Mouse (Mus musculus): ENCODE results near the gene Usp5.
A peak's percentile ranks its signal among the peaks of the same experiment; 100 is the strongest.
"Not testable (repeated sequence)": the region's sequence is repeated elsewhere in the genome, so short reads cannot be mapped to it uniquely, and the experiment has no call there.

The Usp5 gene

DNA sequence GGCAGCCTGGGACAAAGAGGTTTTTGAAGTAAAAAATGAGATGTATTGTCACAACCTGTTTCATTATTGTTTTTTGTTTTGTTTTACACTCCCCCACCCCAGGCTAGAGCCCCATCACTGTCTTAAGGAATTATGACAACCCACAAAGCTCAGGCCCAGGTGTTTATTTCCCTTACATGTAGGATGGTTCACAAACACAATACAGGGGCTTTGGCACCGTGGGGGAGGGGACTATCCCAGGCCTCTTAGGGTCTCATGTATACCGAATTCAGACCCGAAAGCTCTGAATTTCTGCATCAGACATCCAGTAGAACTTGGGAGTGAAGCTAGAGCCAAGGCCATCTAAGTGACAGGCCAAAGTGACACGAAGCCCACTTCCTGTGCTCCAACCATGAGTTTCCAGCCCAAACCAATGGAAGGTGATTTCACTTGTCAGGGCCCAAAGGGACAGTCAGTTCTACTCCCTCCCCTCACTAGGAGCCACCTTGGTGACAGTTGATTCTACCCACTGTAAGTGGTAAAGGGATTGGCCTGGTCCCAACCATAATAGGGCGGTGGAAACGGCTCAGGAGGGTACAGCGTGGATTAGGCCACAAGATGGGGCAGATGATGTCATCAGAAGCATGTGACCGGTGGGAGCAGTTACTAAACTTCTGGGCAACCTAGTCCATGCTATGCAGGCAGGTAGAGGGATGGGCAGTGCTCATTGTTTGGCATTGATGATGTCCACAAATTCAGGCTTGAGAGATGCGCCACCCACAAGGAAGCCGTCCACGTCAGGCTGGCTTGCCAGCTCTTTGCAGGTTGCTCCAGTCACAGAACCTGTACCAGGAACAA is 18.5 kb downstream of the Usp5 start:
- DNase-seq: not testable (repeated sequence)

DNA sequence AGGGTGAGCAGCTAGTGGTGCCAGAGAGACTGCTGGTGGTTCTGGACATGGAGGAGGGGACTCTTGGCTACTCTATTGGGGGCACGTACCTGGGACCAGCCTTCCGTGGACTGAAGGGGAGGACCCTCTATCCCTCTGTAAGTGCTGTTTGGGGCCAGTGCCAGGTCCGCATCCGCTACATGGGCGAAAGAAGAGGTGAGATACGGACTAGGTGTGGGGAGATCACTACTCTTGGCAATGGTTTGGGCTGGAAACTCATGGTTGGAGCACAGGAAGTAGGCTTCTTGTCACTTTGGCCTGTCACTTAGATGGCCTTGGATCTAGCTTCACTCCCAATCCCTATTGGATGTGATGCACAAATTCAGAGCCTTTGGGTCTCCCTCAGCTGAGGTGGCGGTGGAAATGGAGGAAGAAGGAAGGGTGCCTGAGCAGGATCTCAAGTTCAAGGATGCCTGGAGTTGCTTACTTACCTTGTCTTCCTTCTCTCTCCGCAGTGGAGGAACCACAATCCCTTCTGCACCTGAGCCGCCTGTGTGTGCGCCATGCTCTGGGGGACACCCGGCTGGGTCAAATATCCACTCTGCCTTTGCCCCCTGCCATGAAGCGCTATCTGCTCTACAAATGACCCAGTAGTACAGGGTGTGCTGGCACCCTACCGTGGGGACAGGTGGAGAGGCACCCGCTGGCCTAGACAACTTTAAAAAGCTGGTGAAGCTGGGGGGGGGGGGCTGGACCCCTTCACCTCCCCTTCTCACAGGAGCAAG is 19.3 kb downstream of the Usp5 start:
- DNase-seq: no peak

DNA sequence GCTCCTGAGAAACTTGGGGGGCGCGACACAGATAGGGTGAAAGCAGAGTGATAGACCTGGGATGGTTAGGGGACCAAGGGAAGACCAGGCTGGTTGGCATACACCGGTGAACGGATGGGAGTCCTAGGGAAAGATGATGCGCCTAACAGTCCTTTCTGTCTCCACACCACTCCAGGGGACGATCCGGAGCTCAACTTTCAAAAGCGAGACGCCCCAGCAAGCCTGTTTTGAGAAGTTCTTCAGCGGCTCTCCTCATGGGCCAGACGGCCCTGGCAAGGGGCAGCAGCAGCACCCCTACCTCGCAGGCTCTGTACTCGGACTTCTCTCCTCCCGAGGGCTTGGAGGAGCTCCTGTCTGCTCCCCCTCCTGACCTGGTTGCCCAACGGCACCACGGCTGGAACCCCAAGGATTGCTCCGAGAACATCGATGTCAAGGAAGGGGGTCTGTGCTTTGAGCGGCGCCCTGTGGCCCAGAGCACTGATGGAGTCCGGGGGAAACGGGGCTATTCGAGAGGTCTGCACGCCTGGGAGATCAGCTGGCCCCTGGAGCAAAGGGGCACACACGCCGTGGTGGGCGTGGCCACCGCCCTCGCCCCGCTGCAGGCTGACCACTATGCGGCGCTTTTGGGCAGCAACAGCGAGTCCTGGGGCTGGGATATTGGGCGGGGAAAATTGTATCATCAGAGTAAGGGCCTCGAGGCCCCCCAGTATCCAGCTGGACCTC is 20.1 kb downstream of the Usp5 start:
- peak; percentile 89 to 91 for DNase-seq

DNA sequence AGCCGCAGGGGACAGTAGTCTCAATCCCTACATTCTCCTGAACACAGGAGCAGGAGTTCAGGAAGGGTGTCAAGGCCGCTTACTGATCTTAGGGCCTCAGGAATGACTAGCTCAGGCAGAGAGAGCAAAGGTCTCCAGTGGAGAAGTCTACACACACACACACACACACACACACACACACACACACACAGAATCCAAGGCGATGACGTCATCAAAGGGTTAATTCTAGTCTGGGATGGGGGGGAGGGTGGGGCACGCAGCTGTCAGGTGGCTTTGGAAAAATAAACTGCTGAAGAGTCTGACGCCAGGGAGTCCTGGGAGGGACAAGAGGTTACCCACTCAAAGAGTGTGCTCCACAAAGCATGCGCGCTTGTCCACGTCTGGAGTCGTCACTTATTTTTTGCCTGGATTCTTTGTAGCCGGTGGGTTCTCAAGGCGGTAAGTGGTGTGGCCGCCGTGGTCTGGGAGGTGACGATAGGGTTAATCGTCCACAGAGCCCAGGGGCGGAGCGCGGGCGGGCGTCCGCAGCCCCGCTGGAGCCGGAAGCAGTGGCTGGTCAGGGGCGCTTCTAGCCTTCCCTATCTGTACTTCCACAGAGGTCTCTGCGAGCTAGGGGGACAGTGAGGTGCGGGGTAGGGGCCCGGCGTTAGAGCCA is 20.8 kb downstream of the Usp5 start, which contains the start of gene Spsb2:
Gene Spsb2, plus strand, starts transcription at position 304 of the 655 bp plus-strand sequence.
- peak; percentile 87 to 92 for DNase-seq

DNA sequence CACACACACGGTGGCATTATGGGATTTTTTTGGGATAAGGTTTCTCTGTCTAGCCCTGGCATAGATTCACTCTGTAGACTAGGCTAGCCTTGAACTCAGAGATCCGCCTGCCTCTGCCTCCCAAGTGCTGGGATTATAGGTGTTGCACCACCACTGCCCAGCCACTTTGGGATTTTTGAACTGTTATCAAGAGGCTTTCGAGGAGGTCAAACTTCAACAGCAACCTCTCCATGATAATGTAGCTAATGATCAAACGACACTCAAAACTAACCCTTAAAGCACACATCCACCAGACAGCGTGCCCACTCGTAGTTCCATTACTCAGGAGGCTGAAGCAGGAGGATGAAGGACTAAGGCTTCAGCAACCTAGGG is 21.3 kb downstream of the Usp5 start:
- no peak for DNase-seq

DNA sequence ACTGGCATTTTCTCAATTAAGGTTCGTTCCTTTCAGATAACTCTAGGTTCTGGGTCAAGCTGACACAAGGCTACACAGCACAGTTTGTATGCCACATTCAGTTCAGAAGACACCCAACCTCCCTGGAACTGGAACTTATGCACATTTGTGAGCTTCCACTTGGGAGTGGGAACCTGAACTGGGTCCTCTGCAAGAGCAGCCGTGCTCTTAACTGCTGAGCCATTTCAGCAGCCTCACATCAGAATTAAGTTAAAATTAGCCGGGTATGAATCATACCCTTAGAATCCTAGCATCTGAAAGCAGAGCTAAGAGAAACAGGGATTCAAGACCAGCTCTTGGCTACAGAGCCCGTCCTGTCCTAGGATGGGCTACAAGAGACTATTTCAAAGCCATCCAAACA is 21.9 kb downstream of the Usp5 start:
- no peak for DNase-seq

DNA sequence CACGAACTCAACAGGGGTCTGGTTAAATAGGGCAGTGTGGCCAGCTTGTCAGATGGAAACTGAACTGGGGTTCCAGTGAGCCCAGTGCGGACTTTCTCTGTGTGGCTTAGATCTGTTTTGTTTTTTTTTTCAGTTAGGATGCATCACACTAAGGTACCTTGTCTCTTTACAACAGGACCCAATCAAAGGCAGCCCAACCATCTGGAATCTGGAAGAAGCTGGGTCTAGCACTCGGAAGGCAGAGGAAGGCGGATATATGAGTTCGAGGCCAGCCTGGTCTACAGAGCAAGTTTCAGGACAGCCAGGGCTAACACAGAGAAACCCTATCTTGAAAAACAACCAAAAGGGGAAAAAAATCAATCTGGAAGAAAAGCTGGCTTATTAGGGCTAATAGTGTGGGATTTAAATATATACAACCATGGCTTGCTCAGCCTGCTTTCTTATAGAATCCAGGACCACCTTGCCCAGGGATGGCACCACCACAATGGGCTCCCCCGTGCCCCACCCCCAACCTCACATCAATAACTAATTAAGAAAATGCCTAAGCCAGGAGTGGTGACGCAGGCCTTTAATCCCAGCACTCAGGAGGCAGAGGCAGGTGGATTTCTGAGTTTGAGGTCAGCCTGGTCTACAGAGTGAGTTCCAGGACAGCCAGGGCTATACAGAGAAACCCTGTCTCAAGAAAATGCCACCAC is 22.7 kb downstream of the Usp5 start:
- peak in 1 of 2 experiments; percentile 16 for DNase-seq

DNA sequence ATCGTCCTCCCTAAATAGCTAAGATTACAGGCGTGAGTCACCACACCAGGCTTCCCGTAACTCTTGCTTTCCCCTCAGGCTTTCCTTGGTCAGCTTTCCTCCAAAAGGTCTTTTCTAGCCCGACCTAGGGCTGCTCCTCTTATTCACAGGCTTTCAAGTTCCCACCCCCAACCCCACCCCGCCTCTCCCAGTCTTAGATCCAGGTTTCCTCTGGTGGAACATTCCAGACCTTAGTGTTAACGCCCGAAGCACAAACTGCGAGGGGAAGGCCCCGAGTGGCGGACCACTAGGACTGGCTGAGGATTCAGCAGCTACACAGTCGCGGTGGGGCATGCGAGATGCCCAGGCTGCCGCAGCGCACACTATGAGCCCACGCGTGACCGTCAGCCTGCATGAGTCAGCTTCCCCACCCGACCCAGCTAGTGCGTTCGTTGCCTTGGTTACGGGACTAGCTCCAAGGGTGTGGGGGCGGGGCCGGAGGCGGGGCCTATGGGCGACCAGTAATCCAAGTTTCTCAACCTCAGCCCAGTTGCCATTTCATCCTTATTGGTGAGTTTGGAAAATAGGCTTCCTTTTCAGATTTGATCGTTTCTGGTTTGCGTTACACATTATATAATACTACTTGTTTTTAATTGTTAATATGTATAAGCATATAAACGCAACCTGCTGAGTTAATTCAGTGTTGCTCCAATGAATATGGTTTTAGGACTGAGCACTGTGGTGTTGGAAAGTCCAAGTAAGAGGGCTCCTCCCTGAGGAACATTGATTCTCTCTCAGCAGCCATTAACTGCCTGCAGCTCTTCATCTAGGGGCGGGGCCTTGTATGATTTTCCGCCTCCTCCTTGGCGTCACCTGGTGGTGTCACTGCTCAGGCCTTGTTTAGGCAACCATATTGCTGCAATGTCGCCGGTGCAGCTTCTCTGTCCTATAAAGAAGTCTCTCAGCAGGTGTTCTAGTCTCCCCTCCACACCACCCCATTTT is 23.7 kb downstream of the Usp5 start:
- peak; percentile 95 for DNase-seq

DNA sequence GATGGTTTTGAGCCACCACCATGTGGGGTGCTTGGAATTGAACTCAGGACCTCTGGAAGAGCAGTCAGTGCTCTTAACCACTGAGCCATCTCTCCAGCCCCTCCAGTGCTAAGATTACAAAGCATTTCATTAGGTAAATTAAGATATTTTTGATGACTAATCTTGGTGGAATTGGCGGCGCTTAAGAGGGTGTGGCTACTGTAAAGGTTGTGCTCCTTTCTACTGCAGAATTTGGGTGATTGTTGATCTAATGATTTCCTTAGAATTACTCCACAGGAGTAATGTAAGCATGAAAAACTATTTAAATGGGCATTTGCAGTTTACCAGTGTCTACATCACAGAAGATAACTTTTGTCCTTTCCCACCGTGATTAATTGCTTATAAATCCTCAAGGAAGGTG is 24.9 kb downstream of the Usp5 start:
- DNase-seq: no peak

DNA sequence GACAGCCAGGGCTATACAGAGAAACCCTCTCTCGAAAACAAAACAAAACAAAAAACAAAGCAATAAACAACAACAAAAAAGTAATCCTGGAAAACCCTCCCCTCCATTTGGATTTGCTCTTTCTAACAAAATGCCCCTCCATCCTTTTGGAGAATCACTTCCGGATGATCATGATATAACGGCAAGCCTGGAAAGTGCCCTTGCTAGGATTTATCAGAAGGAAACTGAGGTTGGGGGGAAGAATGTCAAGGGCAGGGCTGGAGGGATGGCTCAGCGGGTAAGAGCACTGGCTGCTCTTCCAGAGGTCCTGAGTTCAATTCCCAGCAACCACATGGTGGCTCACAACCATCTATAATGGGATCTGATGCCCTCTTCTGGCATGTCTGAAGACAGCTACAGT is 25.6 kb downstream of the Usp5 start:
- peak in 1 of 2 experiments; percentile 10 for DNase-seq

DNA sequence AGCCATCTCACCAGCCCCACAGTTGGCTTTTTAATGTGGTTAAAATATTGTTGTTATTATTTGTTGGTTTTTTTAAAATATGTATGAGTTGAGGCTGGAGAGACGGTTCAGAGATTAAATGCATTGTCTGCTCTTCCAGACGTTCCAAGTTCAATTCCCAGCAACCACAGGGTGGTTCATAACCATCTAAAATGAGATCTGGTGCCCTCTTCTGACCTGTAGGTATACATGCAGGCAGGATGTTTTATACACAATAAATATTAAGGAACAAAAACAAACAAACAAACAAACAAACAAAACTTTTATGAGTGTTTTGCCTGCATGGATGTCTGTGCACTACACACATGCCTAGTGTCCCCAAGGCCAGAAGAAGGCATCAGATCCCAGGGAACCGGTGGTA is 26.2 kb downstream of the Usp5 start:
- no peak for DNase-seq

DNA sequence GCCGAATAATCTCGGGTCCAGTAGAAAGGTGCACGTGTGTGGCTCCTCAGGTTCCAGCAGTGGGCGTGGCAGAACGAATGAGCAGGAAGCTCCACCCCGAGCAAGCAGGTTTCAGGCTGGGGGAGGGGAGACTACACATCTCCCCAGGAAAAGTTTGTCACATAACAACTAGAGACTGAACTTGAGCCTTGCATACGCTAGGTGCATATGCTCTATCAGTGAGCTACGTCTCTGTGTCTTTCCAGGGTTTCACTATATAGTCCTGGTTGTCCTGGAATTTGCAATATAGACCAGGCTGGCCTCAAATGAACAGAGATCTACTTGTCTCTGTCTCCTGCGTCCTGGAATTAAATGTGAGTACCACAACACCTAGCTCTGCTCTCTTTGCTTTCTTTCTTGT is 26.9 kb downstream of the Usp5 start:
- DNase-seq: not testable (repeated sequence)

DNA sequence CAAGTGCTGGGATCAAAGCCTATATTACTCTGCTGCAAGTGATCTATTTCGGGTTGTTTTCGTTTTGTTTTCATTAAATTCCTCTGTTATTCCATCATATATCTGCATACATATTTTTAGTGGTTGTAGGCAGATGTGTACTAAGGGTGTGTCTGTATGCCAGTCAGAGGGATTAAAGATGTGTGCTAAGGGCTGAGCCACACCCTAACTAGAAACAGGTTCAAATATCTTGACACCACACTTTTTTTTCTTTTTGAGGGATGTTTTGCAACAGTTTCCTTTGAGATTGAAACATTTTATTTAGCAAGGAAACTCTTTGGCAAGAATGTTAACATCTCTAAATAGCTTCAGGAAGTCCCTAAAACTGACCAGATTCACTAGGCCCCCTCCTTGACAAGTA is 33.1 kb downstream of the Usp5 start:
- no peak for DNase-seq

DNA sequence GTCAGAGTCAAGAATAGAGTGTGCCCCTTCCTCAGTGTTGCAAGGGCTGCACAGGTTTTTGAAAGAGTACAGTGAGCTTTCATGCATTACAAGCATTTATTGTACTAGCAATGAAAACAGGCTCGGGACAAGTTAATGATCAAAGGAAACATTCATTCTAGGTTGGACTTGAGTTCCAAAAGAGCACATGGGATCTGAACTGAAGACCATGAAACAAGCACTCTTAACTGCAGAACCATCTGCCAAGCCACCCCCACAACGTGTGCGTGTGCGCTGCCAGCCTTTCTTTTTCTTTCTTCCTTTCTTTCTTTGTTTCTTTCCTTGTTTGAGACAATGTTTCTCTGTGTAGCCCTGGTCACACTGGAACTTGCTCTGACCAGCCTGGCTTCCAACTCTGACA is 33.5 kb downstream of the Usp5 start:
- DNase-seq: no peak

DNA sequence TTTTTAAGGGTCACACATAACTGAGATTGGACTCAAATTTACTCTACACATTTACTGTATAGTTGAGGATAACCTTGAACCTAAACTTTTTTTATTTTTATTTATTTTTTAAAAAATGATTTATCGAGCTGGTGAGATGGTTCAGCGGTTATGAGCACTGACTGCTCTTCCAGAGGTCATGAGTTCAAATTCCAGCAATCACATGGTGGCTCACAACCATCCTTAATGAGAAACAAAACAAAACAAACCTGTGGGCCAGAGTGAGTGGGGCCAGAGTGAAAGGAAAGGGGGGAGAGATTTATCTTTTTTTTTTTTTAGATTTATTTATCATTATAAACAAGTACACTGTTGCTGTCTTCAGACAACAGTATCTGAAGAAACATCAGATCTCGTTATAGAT is 37.4 kb downstream of the Usp5 start:
- no peak for DNase-seq

DNA sequence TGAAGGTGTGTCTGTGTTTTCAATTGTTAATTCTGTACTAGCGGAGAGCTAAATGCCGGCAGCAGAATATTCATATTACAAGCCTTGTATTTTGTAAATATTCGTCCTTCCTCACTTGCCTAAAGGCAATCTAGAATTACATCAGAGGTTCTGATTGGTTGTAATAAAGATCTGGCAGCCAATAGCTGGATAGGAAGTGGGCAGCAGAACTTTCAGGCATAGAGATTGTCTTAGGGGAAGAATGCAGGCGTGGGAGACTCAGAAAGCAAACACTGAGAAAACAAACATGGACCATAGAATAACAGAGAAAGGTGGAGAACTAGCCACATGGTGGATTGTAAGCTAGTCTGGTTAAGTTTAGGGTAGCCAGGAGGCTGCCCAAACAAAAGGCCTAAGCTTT is 39.2 kb downstream of the Usp5 start:
- no peak for DNase-seq

DNA sequence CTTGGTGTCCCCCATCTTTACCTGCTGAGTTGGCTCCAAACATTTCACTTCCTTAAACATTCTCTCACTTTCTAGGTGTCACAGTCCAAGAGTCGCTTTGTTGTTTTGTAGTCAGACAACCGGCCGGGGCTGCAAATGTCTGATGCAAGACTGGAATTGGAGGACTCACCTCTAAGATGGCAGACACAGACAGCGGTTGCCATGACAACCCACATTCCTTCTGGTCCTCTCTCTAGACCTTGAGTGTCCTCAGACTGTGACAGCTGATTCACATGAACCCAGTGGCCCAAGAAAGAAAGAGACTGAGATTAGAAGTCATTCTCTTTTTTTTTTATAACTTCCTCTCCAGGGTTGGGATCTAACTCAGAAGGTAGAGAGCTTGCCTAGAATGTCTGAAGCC is 39.8 kb downstream of the Usp5 start:
- DNase-seq: no peak

DNA sequence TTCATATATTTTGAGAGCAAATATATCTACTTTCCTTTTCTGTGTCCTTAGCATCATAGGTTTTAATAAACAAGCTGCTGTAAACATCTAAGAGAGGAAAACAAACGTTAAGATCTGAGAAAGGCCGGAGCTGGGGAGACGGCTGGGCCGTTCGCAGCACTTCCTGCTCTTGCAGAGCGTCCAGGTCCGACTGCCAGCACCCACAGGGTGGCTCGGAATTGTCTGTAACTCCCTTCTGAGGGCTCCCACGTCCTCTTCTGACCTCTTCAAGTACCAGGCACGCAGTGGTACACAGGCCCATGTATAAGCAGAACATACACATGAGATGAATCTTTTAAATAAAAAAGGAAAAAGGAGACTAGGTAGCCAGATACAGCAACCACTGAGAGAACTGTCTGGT is 41.6 kb downstream of the Usp5 start:
- DNase-seq: no peak

DNA sequence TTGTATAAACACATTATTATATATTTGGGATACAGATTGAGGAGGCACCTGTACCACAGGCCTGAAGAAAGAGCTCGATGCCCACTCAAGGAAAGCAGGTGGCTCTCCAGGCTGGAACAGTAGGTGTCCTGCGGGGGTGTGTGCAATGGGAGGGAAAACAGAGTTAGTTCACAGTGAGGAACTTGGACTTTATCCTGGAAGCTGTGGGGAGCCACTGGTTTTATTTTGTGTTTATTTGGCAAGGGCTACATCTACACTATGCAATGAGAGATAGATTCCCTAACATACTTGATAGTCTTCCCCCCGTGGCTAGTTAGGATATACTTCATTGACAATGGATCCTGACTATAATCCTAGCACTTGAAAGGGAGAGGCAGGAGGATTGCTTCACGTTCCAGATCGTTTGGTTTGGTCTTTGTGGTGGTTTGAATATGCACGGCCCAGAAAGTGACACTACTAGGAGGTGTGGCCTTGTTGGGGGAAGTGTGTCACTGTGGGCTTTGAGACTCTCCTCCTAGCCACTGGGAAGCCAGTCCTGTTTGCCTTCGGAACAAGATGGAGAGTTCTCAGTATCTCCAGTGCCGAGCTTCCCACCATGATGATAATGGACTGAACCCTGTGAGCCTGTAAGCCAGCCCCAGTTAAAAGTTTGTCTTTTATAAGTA is 42.4 kb downstream of the Usp5 start:
- no peak for DNase-seq

DNA sequence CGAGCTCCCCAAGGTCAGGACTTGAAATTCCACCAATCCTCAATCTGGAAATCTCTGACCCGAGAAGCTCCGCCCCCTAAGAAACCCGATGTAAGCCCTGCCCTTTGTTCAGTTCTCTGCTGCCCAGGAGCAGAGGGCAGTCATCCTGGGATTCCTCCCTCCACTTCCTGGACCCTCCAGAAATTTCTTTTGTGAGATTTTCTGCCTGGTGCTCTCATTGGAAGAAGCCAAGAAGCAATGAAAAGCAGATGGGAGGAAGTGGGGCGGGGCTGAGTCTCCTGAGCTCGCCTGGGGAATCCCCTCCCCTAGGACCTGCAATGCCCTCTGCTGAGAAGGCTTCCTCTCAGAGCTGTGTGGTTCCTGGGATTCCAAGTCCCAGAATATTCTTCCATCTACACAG is 46.8 kb downstream of the Usp5 start:
- peak in 1 of 2 experiments; percentile 38 for DNase-seq

DNA sequence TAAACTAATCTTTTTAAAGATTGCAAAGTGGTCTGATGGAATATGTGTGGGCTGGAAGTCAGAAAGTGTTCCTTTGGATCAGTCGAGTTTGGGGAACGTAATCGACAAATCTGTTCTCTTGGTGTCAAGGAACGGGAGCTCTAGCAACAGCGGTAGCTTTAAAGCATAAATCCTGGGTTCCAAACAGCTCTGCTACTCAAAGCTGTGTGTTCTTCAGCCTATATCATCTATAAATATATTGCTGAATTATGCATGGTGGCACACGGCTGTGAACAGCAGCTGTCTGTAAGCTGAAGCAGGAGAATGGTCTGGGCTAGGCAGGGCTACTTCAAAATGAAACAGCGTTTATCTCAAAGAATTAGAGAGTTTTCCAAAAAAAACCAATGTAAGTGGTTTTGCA is 48.4 kb downstream of the Usp5 start:
- DNase-seq: no peak
